Mouse (Mus musculus): ENCODE measurements around the gene Gm20388. TPM values are rescaled to one million over a fixed set of nuclear protein-coding genes. Genes with fewer than 3 reads are reported as not detected.
A peak's percentile ranks its signal among the peaks of the same experiment; 100 is the strongest.

Gene Gm20388
- polyA plus RNA-seq, 1 experiment from 2014 or later, result 47.1 TPM

GRCm38 (mm10) chr8:122482448-122482847 is 2571.8 kb downstream of the Gm20388 start:
- H3K4me3 ChIP-seq (ENCODE audit: inconsistent target), result no peak overlapping the region
- WGBS (ENCODE audit: missing documents), result 94% methylated on average over 8 of the region's 8 CpGs
- H3K27ac ChIP-seq, result no peak overlapping the region
- H3K36me3 ChIP-seq (ENCODE audit: inconsistent target), result peaks cover 75% of the 10 kb centered on the region
- no peaks in the 10 kb centered on the region for H3K79me2 ChIP-seq (ENCODE audit: inconsistent target)

- no peak overlapping the region for H3K27ac ChIP-seq
- H3K79me2 ChIP-seq (ENCODE audit: inconsistent target), result no peaks in the 10 kb centered on the region
- H3K4me3 ChIP-seq (ENCODE audit: inconsistent target), result no peak overlapping the region
- 91% methylated on average over 6 of the region's 7 CpGs for WGBS (ENCODE audit: missing documents)
- peaks cover 89% of the 10 kb centered on the region for H3K36me3 ChIP-seq (ENCODE audit: inconsistent target)
Measured at GRCm38 (mm10) chr8:122483877-122484276, 2573.2 kb downstream of the Gm20388 start.

GRCm38 (mm10) chr8:122484831-122485230 is 2574.2 kb downstream of the Gm20388 start:
- 22% methylated on average over 12 of the region's 12 CpGs for WGBS (ENCODE audit: missing documents)
- Histone ChIP-seq H3K79me2 (ENCODE audit: inconsistent target) (no peaks in the 10 kb centered on the region), H3K36me3 (ENCODE audit: inconsistent target) (peaks cover 95% of the 10 kb centered on the region), H3K4me3 (ENCODE audit: inconsistent target) (no peak overlapping the region), H3K27ac (no peak overlapping the region)

GRCm38 (mm10) chr8:122488387-122488786 is 2577.7 kb downstream of the Gm20388 start:
- Histone ChIP-seq H3K4me3 (ENCODE audit: inconsistent target) (no peak overlapping the region), H3K36me3 (ENCODE audit: inconsistent target) (peaks cover 96% of the 10 kb centered on the region), H3K79me2 (ENCODE audit: inconsistent target) (no peaks in the 10 kb centered on the region), H3K27ac (no peak overlapping the region)
- WGBS (ENCODE audit: missing documents), result 97% methylated on average over 9 of the region's 9 CpGs

GRCm38 (mm10) chr8:122497016-122497734 is 2586.5 kb downstream of the Gm20388 start:
- 81% methylated on average over 12 of the region's 12 CpGs for WGBS (ENCODE audit: missing documents)
- Histone ChIP-seq H3K79me2 (ENCODE audit: inconsistent target) (no peaks in the 10 kb centered on the region), H3K27ac (no peak overlapping the region), H3K4me3 (ENCODE audit: inconsistent target) (no peak overlapping the region), H3K36me3 (ENCODE audit: inconsistent target) (peaks cover 74% of the 10 kb centered on the region)

GRCm38 (mm10) chr8:122497912-122498311 is 2587.3 kb downstream of the Gm20388 start:
- H3K79me2 ChIP-seq (ENCODE audit: inconsistent target), result no peaks in the 10 kb centered on the region
- 77% methylated on average over 16 of the region's 17 CpGs for WGBS (ENCODE audit: missing documents)
- peaks cover 68% of the 10 kb centered on the region for H3K36me3 ChIP-seq (ENCODE audit: inconsistent target)
- H3K4me3 ChIP-seq (ENCODE audit: inconsistent target), result no peak overlapping the region
- no peak overlapping the region for H3K27ac ChIP-seq

- Histone ChIP-seq H3K4me3 (ENCODE audit: inconsistent target) (no peak overlapping the region), H3K79me2 (ENCODE audit: inconsistent target) (peaks cover 4% of the 10 kb centered on the region; the same call in 1 of the 2 replicates), H3K27ac (no peak overlapping the region), H3K36me3 (ENCODE audit: inconsistent target) (peaks cover 55% of the 10 kb centered on the region)
- WGBS (ENCODE audit: missing documents), result 32% methylated on average over 10 of the region's 10 CpGs
Measured at GRCm38 (mm10) chr8:122500856-122501255, 2590.2 kb downstream of the Gm20388 start.

GRCm38 (mm10) chr8:122511552-122511951 is 2600.9 kb downstream of the Gm20388 start:
- H3K4me3 ChIP-seq (ENCODE audit: inconsistent target), result no peak overlapping the region
- no peak overlapping the region for H3K27ac ChIP-seq
- H3K36me3 ChIP-seq (ENCODE audit: inconsistent target), result peaks cover 37% of the 10 kb centered on the region; the same call in 1 of the 2 replicates
- 94% methylated on average over 16 of the region's 16 CpGs for WGBS (ENCODE audit: missing documents)
- peaks cover 96% of the 10 kb centered on the region for H3K79me2 ChIP-seq (ENCODE audit: inconsistent target)

- Histone ChIP-seq H3K79me2 (ENCODE audit: inconsistent target) (peaks cover 100% of the 10 kb centered on the region), H3K27ac (no peak overlapping the region), H3K4me3 (ENCODE audit: inconsistent target) (no peak overlapping the region), H3K36me3 (ENCODE audit: inconsistent target) (peaks cover 35% of the 10 kb centered on the region; the same call in 1 of the 2 replicates)
- 90% methylated on average over 7 of the region's 7 CpGs for WGBS (ENCODE audit: missing documents)
Measured at GRCm38 (mm10) chr8:122512392-122512791, 2601.8 kb downstream of the Gm20388 start.

- Histone ChIP-seq H3K79me2 (ENCODE audit: inconsistent target) (peaks cover 100% of the 10 kb centered on the region), H3K36me3 (ENCODE audit: inconsistent target) (peaks cover 28% of the 10 kb centered on the region; the same call in 1 of the 2 replicates), H3K4me3 (ENCODE audit: inconsistent target) (no peak overlapping the region), H3K27ac (no peak overlapping the region)
- 94% methylated on average over 14 of the region's 14 CpGs for WGBS (ENCODE audit: missing documents)
Measured at GRCm38 (mm10) chr8:122515699-122516098, 2605.1 kb downstream of the Gm20388 start.

GRCm38 (mm10) chr8:122517541-122518190 is 2607.0 kb downstream of the Gm20388 start:
- Histone ChIP-seq H3K27ac (peak overlapping the region; percentile 47), H3K79me2 (ENCODE audit: inconsistent target) (peaks cover 100% of the 10 kb centered on the region), H3K4me3 (ENCODE audit: inconsistent target) (no peak overlapping the region), H3K36me3 (ENCODE audit: inconsistent target) (peaks cover 11% of the 10 kb centered on the region; the same call in 1 of the 2 replicates)
- WGBS (ENCODE audit: missing documents), result 39% methylated on average over 6 of the region's 6 CpGs

GRCm38 (mm10) chr8:122520611-122521010 is 2610.0 kb downstream of the Gm20388 start:
- Histone ChIP-seq H3K27ac (no peak overlapping the region), H3K36me3 (ENCODE audit: inconsistent target) (no peaks in the 10 kb centered on the region), H3K4me3 (ENCODE audit: inconsistent target) (no peak overlapping the region), H3K79me2 (ENCODE audit: inconsistent target) (peaks cover 100% of the 10 kb centered on the region)
- WGBS (ENCODE audit: missing documents), result 91% methylated on average over 11 of the region's 11 CpGs

GRCm38 (mm10) chr8:122522796-122523651 is 2612.4 kb downstream of the Gm20388 start:
- Histone ChIP-seq H3K27ac (peak overlapping the region; percentile 85), H3K36me3 (ENCODE audit: inconsistent target) (no peaks in the 10 kb centered on the region), H3K4me3 (ENCODE audit: inconsistent target) (no peak overlapping the region), H3K79me2 (ENCODE audit: inconsistent target) (peaks cover 100% of the 10 kb centered on the region)
- WGBS (ENCODE audit: missing documents), result 61% methylated on average over 14 of the region's 14 CpGs

- Histone ChIP-seq H3K4me3 (ENCODE audit: inconsistent target) (no peak overlapping the region), H3K79me2 (ENCODE audit: inconsistent target) (peaks cover 100% of the 10 kb centered on the region), H3K27ac (peak overlapping the region; percentile 85), H3K36me3 (ENCODE audit: inconsistent target) (no peaks in the 10 kb centered on the region)
- 84% methylated on average over 22 of the region's 23 CpGs for WGBS (ENCODE audit: missing documents)
Measured at GRCm38 (mm10) chr8:122523652-122524360, 2613.2 kb downstream of the Gm20388 start.

All from macrophage (primary cell).